Mouse (Mus musculus): ENCODE data around the gene Dnm2.

- TF ChIP-seq POLR2A (IDR thresholded peaks at IDR 0.05; ENCODE audit: extremely low read depth, insufficient read depth, low read length) (no peak), CTCF (IDR thresholded peaks at IDR 0.05; ENCODE audit: low read depth, low read length) (no peak)
Observed at GRCm38 (mm10) chr9:21450270-21450669, 25.6 kb downstream of the Dnm2 start.

Measured in liver, adult 2 months (tissue).